Mouse (Mus musculus) cerebellum, postnatal 25 days (tissue): ENCODE results near the gene Atg5.

ENCODE experiments used
- DNase-seq, 2 experiments: peaks; one replicate each; pipeline ENCODE4 v3.0.0; 2021; ENCODE audit warnings: mixed read lengths in 2 of 2

Gene Atg5

GRCm38 (mm10) chr10:44355216-44355615 lies 87.1 kb downstream of the Atg5 start:
- no peak for DNase-seq

DNA sequence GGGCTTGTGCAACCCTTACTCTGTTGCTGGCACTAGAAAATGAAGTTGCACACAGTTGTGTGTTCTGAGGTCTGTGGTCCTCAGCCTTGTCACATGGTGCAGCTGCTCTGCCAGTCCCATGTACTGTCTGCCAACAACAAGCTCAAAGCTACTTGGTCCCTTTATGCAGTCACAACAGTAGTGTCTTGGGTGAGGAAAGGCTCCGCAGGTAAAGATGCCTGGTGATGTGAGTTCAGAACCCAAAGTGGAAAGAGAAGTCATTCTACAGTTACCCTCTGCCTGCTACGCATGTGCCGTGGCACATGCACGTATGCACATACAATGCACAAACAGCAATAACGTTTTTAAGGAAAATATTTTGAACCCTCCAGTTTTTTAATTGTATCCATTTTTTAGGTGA lies 88.5 kb downstream of the Atg5 start:
- no peak for DNase-seq

DNA sequence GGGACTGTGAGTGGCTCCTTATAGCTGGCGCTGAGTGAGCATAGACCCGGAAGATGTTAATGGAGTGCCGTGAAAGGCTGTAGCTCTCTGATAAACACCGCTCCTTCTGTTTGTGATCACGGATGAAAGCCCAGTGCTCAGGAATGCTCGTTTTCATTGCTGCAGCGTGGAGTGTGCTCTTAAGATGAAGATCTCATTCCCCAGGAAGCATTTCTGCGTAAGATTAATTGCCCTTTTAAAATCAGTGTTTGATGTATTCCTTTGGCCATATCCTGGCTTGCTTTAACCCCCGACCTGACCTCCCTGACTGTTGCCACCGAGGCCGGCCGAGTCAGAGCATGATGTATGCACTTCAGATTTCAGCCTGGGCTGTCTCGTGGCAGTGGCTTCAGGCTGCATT lies 89.2 kb downstream of the Atg5 start:
- no peak for DNase-seq

DNA sequence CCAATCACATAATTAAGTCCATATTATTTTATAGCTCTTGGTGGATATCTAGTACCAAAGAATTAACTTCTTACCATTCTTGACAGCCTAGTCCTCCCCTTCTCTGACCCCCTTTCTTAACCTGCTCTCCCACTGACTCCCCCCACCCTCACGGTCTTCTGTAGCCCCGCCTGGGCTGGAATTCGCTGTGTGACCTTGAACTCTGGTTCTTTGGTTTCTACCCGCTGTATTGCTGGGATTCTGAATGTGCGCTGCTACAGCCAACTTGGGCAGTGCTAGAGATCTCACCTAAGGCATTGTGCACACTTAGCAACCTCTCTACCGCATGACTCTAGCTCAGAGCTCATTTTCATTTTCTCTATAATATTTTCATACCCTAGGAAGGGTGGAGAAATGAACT lies 90.7 kb downstream of the Atg5 start:
- no peak for DNase-seq

- DNase-seq, result peak in 1 of 2 experiments; percentile 28
Measured at GRCm38 (mm10) chr10:44360632-44361031, 92.5 kb downstream of the Atg5 start.

GRCm38 (mm10) chr10:44362435-44362834 lies 94.3 kb downstream of the Atg5 start:
- no peak for DNase-seq

DNA sequence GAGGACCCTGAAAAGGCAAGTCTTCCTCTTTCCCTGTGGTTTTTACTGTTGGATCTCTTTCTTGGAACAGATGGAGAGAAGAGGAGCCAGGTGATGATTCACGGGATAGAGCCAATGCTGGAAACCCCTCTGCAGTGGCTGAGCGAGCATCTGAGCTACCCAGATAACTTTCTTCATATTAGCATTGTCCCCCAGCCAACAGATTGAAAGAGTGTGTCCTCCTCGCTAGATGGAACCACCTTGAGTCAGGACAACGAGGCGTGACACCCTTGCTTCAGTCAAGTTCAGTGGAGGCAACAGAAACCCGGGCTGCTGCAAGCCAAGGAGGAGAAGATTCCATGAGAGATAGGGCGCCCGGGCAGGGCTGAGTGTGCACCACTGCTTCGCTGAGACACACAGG lies 94.7 kb downstream of the Atg5 start:
- peak; percentile 59 to 61 for DNase-seq

DNA sequence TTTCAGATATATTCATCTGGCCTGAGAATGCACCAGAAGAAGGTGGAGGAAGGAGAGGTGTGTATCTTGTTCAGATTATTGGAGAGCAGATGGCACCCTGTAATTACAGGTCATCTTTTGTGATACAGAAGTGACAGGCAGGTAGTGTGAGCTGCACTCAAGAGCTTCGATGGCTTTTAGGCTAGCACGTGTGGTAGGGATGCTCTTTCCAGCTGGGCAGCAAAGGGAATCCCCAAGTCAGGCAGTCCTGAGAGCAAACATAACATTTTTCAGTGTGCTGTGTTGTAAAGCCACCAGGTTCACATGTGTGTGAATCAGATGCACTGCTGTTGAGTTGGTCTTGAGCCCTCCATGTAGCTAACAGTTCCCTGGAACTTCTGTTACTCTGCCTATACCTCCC lies 98.0 kb downstream of the Atg5 start:
- no peak for DNase-seq

DNA sequence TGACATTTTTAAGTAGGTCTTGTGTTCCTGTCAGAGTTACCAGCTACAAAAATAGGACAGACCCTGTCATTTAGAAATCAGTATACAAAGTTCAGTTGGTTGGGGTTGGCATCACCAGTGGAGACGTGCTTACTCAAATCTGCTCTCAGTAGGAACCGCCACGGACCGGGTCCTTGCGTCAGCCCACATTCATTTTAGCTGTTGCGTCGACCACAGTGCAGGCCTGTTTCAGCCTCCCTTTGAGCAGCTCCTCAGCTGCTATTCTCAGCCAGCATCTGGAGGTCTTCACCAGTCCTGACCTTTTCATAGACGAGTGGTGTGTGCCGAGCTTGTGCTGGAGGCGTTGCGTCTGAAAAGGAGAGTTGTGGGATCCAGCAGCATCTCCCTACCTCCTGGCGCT lies 98.9 kb downstream of the Atg5 start:
- no peak for DNase-seq

GRCm38 (mm10) chr10:44368596-44368995 lies 100.4 kb downstream of the Atg5 start:
- no peak for DNase-seq

- DNase-seq, result no peak
Measured at GRCm38 (mm10) chr10:44370666-44371065, 102.5 kb downstream of the Atg5 start.

GRCm38 (mm10) chr10:44372210-44372609 lies 104.1 kb downstream of the Atg5 start:
- DNase-seq, result no peak

DNA sequence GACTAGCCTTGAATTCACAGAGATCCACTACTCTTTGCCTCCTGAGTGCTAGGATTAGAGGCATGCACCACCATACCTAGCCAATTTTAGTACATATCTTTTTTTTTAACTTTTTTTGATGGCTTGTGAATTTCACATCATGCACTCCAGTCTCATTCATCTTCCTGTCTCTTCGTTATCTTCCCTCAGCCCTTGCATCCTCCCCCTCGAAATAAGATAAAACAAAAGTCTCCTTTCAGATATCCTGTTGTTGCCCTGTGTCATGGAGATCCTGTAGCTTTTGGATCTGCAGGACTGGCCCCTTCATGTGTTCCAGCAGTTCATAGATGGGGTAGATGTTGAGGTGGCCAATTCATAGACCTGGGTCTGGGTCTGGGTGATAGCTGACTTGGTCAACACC lies 106.5 kb downstream of the Atg5 start:
- DNase-seq, result no peak

DNA sequence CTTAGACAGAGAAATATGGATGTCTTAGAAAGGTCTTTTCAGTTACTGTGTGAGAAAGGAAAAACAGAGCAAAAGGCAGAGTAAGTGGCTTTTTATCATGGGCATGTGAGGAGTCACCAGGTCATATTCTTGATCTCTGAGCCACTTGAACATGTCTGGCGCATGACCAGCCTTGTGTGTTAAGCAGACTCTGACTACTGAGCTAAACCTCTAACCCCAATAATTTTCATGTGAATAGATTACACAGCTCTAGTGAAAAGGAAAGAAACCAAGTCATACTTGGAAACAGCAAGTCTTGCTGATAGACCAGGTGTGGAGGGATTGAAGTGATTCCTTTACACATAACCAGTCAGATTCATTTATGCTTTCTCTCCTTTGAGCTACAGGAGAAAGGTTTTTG lies 107.3 kb downstream of the Atg5 start:
- DNase-seq, result no peak

GRCm38 (mm10) chr10:44377821-44378220 lies 109.7 kb downstream of the Atg5 start:
- DNase-seq, result no peak

DNA sequence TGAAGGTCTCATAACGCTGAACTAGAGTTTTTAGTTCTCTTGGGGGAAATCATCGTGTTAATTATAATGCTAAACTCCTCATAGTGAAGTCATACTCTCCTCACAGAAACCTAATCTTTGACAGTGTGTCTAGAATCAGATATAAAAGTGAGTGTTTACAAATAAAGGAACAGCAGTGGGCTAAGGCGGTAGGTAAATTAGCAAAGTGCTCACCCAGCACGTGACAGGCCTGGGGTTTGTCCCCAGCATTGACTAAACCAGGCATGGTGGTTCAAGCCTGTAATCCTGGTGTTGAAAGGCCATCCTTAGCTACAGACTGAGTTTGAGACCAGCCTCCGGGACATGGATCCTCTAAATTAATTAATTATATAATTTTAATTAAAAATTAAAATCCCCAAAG lies 110.2 kb downstream of the Atg5 start:
- DNase-seq, result no peak

- DNase-seq, result no peak
Measured at GRCm38 (mm10) chr10:44380476-44381208, 112.5 kb downstream of the Atg5 start.

DNA sequence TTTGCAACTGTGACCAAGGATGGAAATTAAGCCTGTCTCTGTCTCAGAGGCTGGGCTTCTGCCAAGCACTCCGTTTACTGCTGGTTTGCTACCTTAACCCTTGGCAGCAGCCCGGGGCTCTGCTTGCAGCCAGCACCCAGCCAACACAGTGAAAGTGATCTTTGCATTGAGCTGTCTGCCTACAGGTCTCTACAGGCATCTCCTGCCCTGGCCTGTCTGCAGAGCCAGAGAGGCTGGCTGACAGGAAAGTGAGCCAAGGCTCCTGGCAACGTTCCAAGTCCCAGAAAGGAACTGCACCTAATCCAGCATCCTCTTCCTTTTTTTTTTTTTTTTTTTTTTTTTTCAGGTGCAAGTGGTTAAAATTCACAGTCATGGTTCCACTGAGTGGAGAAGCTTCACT lies 113.2 kb downstream of the Atg5 start:
- peak; percentile 86 to 90 for DNase-seq

DNA sequence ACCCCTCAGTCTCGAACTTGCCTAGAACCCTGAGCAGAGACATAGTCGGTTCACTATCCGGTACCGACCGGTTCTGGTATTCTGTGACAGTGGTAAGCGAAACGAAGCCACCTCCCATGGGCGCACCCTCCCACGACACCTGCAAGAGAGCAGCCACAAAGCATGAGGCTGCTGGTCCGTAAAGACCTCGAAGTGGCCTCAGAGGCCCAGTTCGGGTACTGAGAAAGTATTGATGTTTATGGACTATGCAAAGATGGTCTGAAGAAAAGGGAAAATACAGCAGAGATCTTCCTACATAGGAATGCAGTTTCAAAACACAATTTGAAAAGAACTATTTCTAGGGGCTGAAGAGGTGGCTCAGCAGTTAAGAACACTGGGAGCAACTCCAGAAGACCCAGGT lies 113.8 kb downstream of the Atg5 start:
- DNase-seq, result no peak

DNA sequence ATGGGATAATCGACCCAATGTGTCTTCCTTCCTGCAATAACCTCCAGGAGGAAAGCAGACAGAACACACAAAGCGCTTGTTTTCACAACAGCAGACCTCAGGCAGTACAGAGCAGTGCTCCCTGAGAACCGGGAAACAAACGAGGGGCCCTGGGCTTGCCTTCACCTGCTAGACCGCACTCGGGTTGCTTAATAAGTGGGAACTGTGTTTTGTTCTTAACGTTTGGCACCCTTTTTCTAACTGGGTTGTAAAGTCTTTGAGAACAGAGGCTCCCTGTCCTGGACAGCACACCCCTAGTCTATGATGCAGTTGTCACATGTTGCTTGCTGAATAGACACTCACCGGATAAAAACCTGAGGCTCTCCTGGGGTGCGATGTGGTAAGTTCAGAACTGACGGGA lies 115.1 kb downstream of the Atg5 start:
- no peak for DNase-seq

DNA sequence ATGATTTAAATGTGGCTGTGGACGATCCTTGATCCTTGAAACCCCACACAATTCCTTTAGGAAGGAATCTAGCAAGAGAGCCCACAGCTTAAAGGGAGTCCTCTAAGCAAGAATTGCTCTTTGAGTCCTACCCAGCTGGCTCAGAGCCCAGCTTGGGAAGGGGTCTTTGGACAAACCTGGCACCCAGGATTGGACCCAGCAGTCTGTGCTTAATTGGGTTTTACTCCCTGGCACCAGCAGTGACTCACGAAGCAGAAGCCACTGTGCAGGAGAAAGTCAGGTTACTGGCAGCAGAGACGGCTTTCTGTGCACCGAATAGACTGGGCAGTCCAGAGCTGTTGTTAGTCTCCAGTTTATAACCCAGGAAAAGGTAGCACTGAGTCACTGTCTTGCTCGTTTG lies 117.1 kb downstream of the Atg5 start:
- DNase-seq, result no peak

GRCm38 (mm10) chr10:44388706-44389233 lies 120.6 kb downstream of the Atg5 start:
- no peak for DNase-seq

DNA sequence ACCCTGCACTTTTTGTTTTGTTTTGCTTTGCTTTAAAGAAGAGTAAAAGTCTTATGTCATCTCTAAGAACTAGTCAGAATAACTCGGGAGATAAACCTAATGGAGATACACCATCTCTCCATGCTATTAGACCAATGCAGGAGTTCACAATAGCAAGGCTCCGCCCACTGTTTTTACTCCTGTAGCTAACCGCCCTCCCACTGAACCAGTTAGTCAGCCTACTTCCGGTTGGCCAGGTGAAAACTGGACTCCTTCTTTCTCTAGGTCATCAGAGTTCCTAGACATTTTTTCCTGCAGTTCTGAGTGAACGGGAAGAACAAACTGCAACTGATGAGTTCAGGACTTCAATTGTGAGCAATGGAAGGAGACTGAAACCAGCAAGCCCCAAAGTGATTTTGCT lies 122.1 kb downstream of the Atg5 start:
- no peak for DNase-seq

DNA sequence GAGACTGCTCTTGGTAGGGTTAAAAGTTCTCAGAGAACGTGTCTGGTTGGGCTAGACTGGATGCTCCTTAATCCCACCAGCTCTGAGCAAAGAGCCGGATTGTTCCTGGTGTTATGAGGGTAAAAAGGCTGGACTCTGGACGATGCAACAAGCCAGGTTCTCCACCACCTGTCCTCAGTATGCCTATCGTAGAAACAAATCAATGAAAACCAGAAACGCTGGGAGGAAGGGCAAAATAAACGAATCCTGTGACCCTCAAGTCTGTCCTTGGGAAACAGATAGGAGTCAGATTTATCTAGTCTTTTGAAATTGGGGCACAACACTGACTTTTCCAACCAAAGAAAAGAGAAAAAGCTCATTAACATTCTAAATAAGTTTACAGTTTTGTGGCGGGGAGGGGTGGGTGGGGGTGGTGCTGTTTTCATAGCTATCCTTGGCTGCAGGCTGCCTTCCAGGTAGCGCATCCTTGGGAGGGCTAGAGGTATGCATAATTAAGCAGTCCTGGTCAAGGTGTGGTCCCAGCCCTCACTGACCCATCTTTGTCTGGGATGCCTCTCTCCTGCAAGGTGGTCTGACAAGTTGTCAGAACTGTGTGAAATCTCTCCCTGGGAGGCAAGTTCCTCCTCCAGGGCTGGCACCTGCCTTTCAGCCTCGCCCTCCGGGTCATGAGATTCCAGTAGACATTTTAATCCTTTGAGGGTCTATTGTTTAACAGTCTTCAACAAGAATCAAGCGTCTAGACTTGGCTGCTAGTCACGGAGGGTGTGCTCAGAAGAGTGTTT lies 123.5 kb downstream of the Atg5 start:
- no peak for DNase-seq
